Mouse (Mus musculus): ENCODE data around the gene Bap1.

DNA sequence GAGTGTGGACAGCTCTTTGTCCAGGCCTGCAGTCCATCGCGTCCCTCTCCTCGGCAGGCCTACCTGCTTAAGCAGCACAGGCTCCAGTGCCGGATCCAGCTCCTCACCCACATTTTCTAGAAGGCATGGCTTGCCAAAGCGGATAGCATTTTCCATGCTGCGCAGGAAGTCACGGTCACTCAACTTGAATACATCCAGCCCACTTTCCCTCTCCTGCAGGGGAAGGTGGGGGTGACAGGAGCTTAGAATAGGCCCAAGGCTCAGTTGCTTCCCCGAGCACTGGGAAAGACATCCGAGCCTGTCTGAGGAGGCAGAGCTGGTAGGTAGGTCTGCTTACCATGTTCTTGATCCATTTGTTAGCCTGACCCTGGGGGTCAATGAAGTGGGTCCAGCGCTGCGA lies 16.4 kb downstream of the Bap1 start:
- TF ChIP-seq CTCF (IDR thresholded peaks at IDR 0.05; ENCODE audit: low read depth, low read length) (no peak), POLR2A (IDR thresholded peaks at IDR 0.05; ENCODE audit: insufficient read depth, low read length) (no peak)

Data from ES-Bruce4 (cell line).